Mouse (Mus musculus) heart, embryonic 10.5 days (tissue): ENCODE results near the gene Cers4. TPM values are rescaled to one million over a fixed set of nuclear protein-coding genes. Genes with fewer than 3 reads are reported as not detected.
A peak's percentile ranks its signal among the peaks of the same experiment; 100 is the strongest.

Source experiments
- DNase-seq: peaks from one replicate; pipeline ENCODE4 v3.0.0-alpha.2; 2017; ENCODE audit warnings: low spot score
- H3K27ac ChIP-seq: fragments of 300-500 bp; sonication (generic); 2 replicates; pipeline ENCODE4 v1.5.1; 2016; ENCODE audit warnings: mild to moderate bottlenecking
- H3K27me3 ChIP-seq: fragments of 300-500 bp; sonication (generic); 2 replicates; pipeline ENCODE4 v1.6.1; 2016; ENCODE audit warnings: mild to moderate bottlenecking; ENCODE audit not compliant: poor library complexity, insufficient read depth, severe bottlenecking
- H3K36me3 ChIP-seq: fragments of 300-500 bp; sonication (generic); 2 replicates; pipeline ENCODE4 v1.6.1; 2016; ENCODE audit warnings: mild to moderate bottlenecking, moderate library complexity
- H3K4me1 ChIP-seq: fragments of 300-500 bp; sonication (generic); 2 replicates; pipeline ENCODE4 v1.6.1; 2016; ENCODE audit warnings: mild to moderate bottlenecking
- H3K4me3 ChIP-seq: fragments of 300-500 bp; sonication (generic); 2 replicates; pipeline ENCODE4 v1.5.1; 2016; ENCODE audit warnings: mild to moderate bottlenecking, moderate library complexity
- H3K9me3 ChIP-seq: fragments of 300-500 bp; sonication (generic); 2 replicates; pipeline ENCODE4 v1.6.1; 2016; ENCODE audit warnings: mild to moderate bottlenecking, moderate library complexity
- WGBS: fragments of 180-500 bp; shearing (Covaris S2); methylation state at CpG from one replicate; pipeline ENCODE4 v1.1.7; 2016; 5-methylcytosine and 5-hydroxymethylcytosine counted together
- polyA plus RNA-seq: library from polyadenylated mRNA; unstranded; fragments of >200 nt; fragmentation: Nextera tagmentation; extraction: Ambion mirVana; gene quantifications from 2 replicates; pipeline ENCODE4 v1.2.1, GENCODE M21; 2016

The Cers4 gene
- polyA plus RNA-seq, 1 experiment from 2014 or later = 21.7 TPM

DNA sequence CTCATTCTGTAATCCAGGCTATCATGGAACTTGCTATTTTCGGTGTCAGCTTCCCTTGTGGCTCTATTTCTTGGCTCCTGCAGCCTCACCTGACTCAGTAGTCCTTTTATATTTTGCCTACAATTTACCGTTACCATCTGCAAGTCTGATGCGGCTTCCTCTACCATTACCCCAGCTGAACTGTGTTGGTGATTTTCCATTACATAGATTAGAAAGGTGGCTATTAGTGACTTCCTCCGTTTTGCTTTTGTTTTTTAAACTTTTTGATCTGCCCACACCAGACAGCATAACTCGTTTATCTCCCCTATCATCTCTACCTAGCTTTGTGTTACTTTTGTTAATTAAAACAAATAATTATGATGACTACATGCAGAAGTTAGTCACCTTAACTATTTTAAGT lies 14.7 kb downstream of the Cers4 start:
- Histone ChIP-seq H3K4me1 (peaks cover 40% of the 10 kb centered on the region), H3K27me3 (no peaks in the 10 kb centered on the region), H3K9me3 (no peaks in the 10 kb centered on the region), H3K36me3 (peaks cover 6% of the 10 kb centered on the region; the same call in 1 of the 2 replicates), H3K27ac (no peak overlapping the region), H3K4me3 (no peak overlapping the region)
- WGBS = 76% methylated on average over 5 of the region's 5 CpGs
- DNase-seq = no peak

DNA sequence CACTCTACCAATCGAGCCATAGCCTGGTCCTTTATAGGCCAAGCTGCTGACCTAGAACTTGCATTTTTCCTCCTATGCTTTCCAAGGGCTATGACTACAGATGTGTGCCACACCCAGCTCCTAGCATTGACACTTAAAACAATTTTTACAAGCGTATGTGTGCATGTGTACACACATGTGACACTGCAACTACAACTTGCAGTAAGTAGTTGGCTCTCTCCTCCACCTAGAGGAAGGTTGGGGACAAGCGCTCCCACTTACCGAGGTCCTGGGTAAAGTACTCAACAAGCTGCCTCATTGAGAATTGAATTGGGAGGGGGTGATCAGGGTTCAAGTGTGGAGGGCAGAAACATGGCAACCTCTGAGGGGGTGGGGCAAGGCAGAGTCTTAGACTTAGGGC lies 18.0 kb downstream of the Cers4 start:
- no peaks in the 10 kb centered on the region for H3K27me3 ChIP-seq
- peaks cover 54% of the 10 kb centered on the region for H3K4me1 ChIP-seq
- DNase-seq = no peak
- no peak overlapping the region for H3K4me3 ChIP-seq
- peak overlapping the region; percentile 90 for H3K27ac ChIP-seq
- no peaks in the 10 kb centered on the region for H3K9me3 ChIP-seq
- 0 out of 2 replicates have a peak, but pooled peaks cover 8% of the 10 kb centered on the region for H3K36me3 ChIP-seq
- WGBS = 76% methylated on average over 4 of the region's 4 CpGs

DNA sequence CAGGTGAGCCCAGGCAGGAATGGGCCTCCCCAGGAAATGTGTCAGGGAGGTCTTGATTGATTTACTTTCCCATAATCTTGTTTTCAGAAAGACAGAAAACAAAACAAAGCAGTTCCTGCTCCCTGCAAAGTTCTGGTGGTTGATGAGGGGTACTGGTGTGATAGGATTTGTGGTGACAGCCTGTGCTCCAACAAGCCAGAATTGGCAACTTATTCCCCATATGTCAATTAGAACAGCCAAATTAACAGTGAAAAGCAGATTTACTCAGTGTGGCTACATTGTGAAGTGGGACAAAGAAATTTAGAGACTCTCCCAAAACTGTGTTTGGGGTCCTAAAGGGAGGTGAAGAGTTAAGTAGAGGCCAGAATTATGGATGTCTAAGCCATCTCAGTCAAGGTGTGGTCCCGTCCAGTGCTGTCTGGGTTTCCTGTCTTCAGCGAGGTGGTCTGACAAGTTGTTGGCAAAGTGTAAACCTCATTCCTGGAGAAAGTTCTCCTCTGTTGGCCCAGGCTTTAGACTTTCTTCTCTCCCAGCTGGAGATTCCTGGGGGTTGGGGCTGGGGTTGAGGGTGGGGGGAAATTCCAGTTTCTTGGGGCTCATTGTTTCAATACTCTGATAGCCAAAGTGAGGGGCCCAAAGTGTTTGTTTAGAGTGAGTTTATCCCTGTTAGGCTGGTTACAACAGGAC lies 18.7 kb downstream of the Cers4 start:
- Histone ChIP-seq H3K4me3 (peak overlapping the region; percentile 24; the same call in 1 of the 2 replicates), H3K4me1 (peaks cover 54% of the 10 kb centered on the region), H3K36me3 (0 out of 2 replicates have a peak, but pooled peaks cover 11% of the 10 kb centered on the region), H3K9me3 (no peaks in the 10 kb centered on the region), H3K27ac (peak overlapping the region; percentile 90), H3K27me3 (no peaks in the 10 kb centered on the region)
- WGBS = 22% methylated on average over 2 of the region's 2 CpGs
- no peak for DNase-seq

DNA sequence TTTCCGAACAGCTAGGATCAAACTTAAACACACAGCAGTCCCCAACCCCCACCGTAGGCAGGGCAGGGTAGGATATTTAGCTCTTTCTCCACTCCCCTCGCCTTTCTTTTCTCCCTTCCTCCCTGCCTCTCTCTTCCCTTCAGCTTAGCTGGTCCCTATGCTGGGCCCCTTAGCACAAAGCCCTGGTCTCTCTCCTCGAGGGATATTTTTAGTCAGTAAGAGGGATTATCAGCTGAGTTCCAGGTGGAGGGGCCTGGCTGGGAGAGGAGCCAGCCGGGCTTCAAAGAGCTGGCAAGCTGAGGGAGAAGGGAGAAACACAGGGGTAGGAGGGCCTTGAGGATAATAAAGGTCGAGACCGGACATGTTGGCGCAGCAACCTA lies 19.3 kb downstream of the Cers4 start:
- Histone ChIP-seq H3K4me3 (peak overlapping the region; percentile 24; the same call in 1 of the 2 replicates), H3K27ac (peak overlapping the region; percentile 90), H3K9me3 (no peaks in the 10 kb centered on the region), H3K36me3 (peaks cover 15% of the 10 kb centered on the region), H3K4me1 (peaks cover 54% of the 10 kb centered on the region), H3K27me3 (no peaks in the 10 kb centered on the region)
- 13% methylated on average over 8 of the region's 8 CpGs for WGBS
- peak; percentile 92 for DNase-seq

GRCm38 (mm10) chr8:4516162-4516561 lies 23.3 kb downstream of the Cers4 start:
- Histone ChIP-seq H3K27ac (no peak overlapping the region), H3K4me1 (peaks cover 28% of the 10 kb centered on the region), H3K36me3 (peaks cover 55% of the 10 kb centered on the region), H3K27me3 (no peaks in the 10 kb centered on the region), H3K4me3 (no peak overlapping the region), H3K9me3 (no peaks in the 10 kb centered on the region)
- peak; percentile 74 for DNase-seq
- WGBS = 76% methylated on average over 2 of the region's 2 CpGs

DNA sequence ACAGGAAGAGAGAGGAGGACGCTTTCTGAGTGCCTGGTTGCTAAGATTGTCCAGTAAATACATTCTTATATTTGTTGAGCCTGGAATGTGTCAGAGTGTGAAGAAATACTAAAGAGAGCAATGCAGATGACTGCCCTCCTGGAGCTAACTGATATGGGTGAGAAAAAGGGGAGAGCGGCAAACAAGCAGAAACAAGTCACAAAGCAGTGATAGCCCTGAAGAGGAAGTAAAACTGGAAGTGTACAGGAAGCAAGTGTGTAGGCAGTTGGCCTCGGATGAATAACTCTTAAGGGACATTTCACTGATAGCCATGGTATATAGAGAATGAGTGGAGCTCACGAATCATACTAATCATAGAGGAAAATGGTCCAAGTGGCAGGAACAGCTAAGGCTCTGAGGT lies 28.6 kb downstream of the Cers4 start:
- no peak overlapping the region for H3K27ac ChIP-seq
- WGBS = 73% methylated on average over 4 of the region's 4 CpGs
- peaks cover 72% of the 10 kb centered on the region for H3K36me3 ChIP-seq

GRCm38 (mm10) chr8:4523525-4523924 lies 30.7 kb downstream of the Cers4 start:
- WGBS = 92% methylated on average over 10 of the region's 10 CpGs
- peak; percentile 66 for DNase-seq
- Histone ChIP-seq H3K4me1 (no peaks in the 10 kb centered on the region), H3K36me3 (peaks cover 53% of the 10 kb centered on the region), H3K27ac (no peak overlapping the region), H3K4me3 (no peak overlapping the region), H3K9me3 (no peaks in the 10 kb centered on the region), H3K27me3 (no peaks in the 10 kb centered on the region)

More for the DNA sequence above, 28.6 kb downstream of the Cers4 start:
- no peaks in the 10 kb centered on the region for H3K9me3 ChIP-seq
- no peak overlapping the region for H3K4me3 ChIP-seq
- no peaks in the 10 kb centered on the region for H3K4me1 ChIP-seq
- DNase-seq = no peak
- H3K27me3 ChIP-seq = no peaks in the 10 kb centered on the region

Other genes with a start within 250 kb of the Cers4 start
- 2.4 and 2.5 TPM in 2 replicates for gene Tgfbr3l, start 244.8 kb upstream of the Cers4 start, polyA plus RNA-seq
- gene Snapc2, start 239.9 kb upstream of the Cers4 start, polyA plus RNA-seq = 47.8 and 60.2 TPM in 2 replicates
- gene Ctxn1, start 233.8 kb upstream of the Cers4 start, polyA plus RNA-seq = 33.2 and 59.1 TPM in 2 replicates
- gene Timm44, start 217.1 kb upstream of the Cers4 start, polyA plus RNA-seq = 70.2 and 72.0 TPM in 2 replicates
- gene Ccl25, start 167.8 kb upstream of the Cers4 start, polyA plus RNA-seq = 15.8 and 16.5 TPM in 2 replicates
- gene Elavl1, start 167.6 kb upstream of the Cers4 start, polyA plus RNA-seq = 229 and 261 TPM in 2 replicates
- gene Zfp958, start 120.1 kb downstream of the Cers4 start, polyA plus RNA-seq = 9.9 and 11.6 TPM in 2 replicates